Mouse (Mus musculus) midbrain, embryonic 10.5 days (tissue): ENCODE measurements around the gene Gm4894. TPM values are rescaled to one million over a fixed set of nuclear protein-coding genes. Genes with fewer than 3 reads are reported as not detected.

Experiments used
- DNase-seq: peaks from one replicate; pipeline ENCODE4 v3.0.0-alpha.2; 2017; ENCODE audit warnings: low spot score
- H3K27ac ChIP-seq: fragments of 300-500 bp; sonication (generic); replicated peaks from 2 replicates; pipeline ENCODE4 v1.5.1; 2016; ENCODE audit warnings: mild to moderate bottlenecking
- H3K27me3 ChIP-seq: fragments of 300-500 bp; sonication (generic); 2 replicates; pipeline ENCODE4 v1.6.1; 2016; ENCODE audit warnings: low read depth, mild to moderate bottlenecking; ENCODE audit not compliant: poor library complexity, severe bottlenecking
- H3K36me3 ChIP-seq: fragments of 300-500 bp; sonication (generic); 2 replicates; pipeline ENCODE4 v1.6.1; 2016; ENCODE audit warnings: mild to moderate bottlenecking, moderate library complexity
- H3K4me1 ChIP-seq: fragments of 300-500 bp; sonication (generic); 2 replicates; pipeline ENCODE4 v1.6.1; 2016
- H3K4me3 ChIP-seq: fragments of 300-500 bp; sonication (generic); 2 replicates; pipeline ENCODE4 v1.5.1; 2016; ENCODE audit warnings: mild to moderate bottlenecking, moderate library complexity
- H3K9me3 ChIP-seq: fragments of 300-500 bp; sonication (generic); replicated peaks from 2 replicates; pipeline ENCODE4 v1.6.1; 2016; ENCODE audit warnings: mild to moderate bottlenecking
- WGBS: fragments of 180-500 bp; shearing (Covaris S2); methylation state at CpG from one replicate; pipeline ENCODE4 v1.1.7; 2016; 5-methylcytosine and 5-hydroxymethylcytosine counted together
- polyA plus RNA-seq: library from polyadenylated mRNA; unstranded; fragments of >200 nt; fragmentation: Nextera tagmentation; extraction: Ambion mirVana; gene quantifications from 2 replicates; pipeline ENCODE4 v1.2.1, GENCODE M21; 2016

Gm4894 gene
- polyA plus RNA-seq, 1 experiment from 2014 or later: not detected

- Histone ChIP-seq H3K36me3 (no peaks in the 10 kb centered on the region), H3K27ac (no peak overlapping the region), H3K9me3 (no peaks in the 10 kb centered on the region), H3K4me3 (no peak overlapping the region), H3K4me1 (no peaks in the 10 kb centered on the region), H3K27me3 (no peaks in the 10 kb centered on the region)
- WGBS: 73% methylated on average over 1 of the region's 1 CpGs
- DNase-seq: no peak
These were observed 44.8 kb downstream of the Gm4894 start for GRCm38 (mm10) chr9:49295101-49295500.

GRCm38 (mm10) chr9:49307576-49307975 lies 57.2 kb downstream of the Gm4894 start:
- no peak overlapping the region for H3K4me3 ChIP-seq
- H3K9me3 ChIP-seq: no peaks in the 10 kb centered on the region
- H3K27me3 ChIP-seq: no peaks in the 10 kb centered on the region
- H3K4me1 ChIP-seq: no peaks in the 10 kb centered on the region
- DNase-seq: no peak
- 86% methylated on average over 3 of the region's 3 CpGs for WGBS
- H3K36me3 ChIP-seq: no peaks in the 10 kb centered on the region
- no peak overlapping the region for H3K27ac ChIP-seq

- no peaks in the 10 kb centered on the region for H3K27me3 ChIP-seq
- H3K4me3 ChIP-seq: no peak overlapping the region
- no peaks in the 10 kb centered on the region for H3K36me3 ChIP-seq
- 76% methylated on average over 4 of the region's 4 CpGs for WGBS
- no peak for DNase-seq
- H3K4me1 ChIP-seq: no peaks in the 10 kb centered on the region
- H3K9me3 ChIP-seq: no peaks in the 10 kb centered on the region
- H3K27ac ChIP-seq: no peak overlapping the region
These were observed 60.5 kb downstream of the Gm4894 start for GRCm38 (mm10) chr9:49310821-49311220.

- H3K27ac ChIP-seq: no peak overlapping the region
- no peak for DNase-seq
- no peaks in the 10 kb centered on the region for H3K4me1 ChIP-seq
- no peak overlapping the region for H3K4me3 ChIP-seq
- H3K27me3 ChIP-seq: no peaks in the 10 kb centered on the region
- H3K9me3 ChIP-seq: no peaks in the 10 kb centered on the region
- no peaks in the 10 kb centered on the region for H3K36me3 ChIP-seq
These were observed 68.3 kb downstream of the Gm4894 start for GRCm38 (mm10) chr9:49318638-49319037.

Other genes starting within 250 kb of the Gm4894 start
- gene Zw10, start 194.9 kb upstream of the Gm4894 start, polyA plus RNA-seq: 57.3 and 60.1 TPM in 2 replicates
- gene Tmprss5, start 169.3 kb upstream of the Gm4894 start, polyA plus RNA-seq: 0.41 and 1.2 TPM in 2 replicates
- 0.48 and 0.65 TPM in 2 replicates for gene Drd2, start 90.1 kb downstream of the Gm4894 start, polyA plus RNA-seq
- not detected in 2 replicates for gene Ankk1, start 176.5 kb downstream of the Gm4894 start, polyA plus RNA-seq
- gene Ttc12, start 235.7 kb downstream of the Gm4894 start, polyA plus RNA-seq: 2.1 and 2.5 TPM in 2 replicates